Mouse (Mus musculus) v-Abl transformed pro-B cells (cell line): Measurements from ENCODE around the gene Tsc22d4.

Experiments
- in situ Hi-C, 2 experiments: fragments of 400-800 bp; cut with MboI; formaldehyde crosslinking; loops; one replicate each; pipeline ENCODE4 v1.15.1; 2025; ENCODE audit not compliant: unreplicated experiment in 2 of 2

The Tsc22d4 gene

GRCm38 (mm10) chr5:137759971-137760412 lies 14.5 kb downstream of the Tsc22d4 start:
- in situ Hi-C loops: loop anchor here (5.0 to 10.0 kb wide), 7 partner anchors 108 to 635 kb away; partner anchors contain the start of genes Gigyf1 (in 1 of the 2), Pop7 (in 1 of the 2) and Slc12a9 (in 1 of the 2)

GRCm38 (mm10) chr5:137764609-137765340 lies 19.2 kb downstream of the Tsc22d4 start:
- in situ Hi-C loops: loop anchor here (5.0 to 10.0 kb wide), 7 partner anchors 112 to 640 kb away; partner anchors contain the start of genes Gigyf1 (in 1 of the 2), Pop7 (in 1 of the 2) and Slc12a9 (in 1 of the 2)

- in situ Hi-C loops: loop anchor here in 1 of 2 experiments (10.0 kb wide), 3 partner anchors 281 to 641 kb away; partner anchors contain the start of gene Slc12a9
These were observed 20.7 kb downstream of the Tsc22d4 start for GRCm38 (mm10) chr5:137766270-137766669.

GRCm38 (mm10) chr5:137768475-137768874 lies 22.9 kb downstream of the Tsc22d4 start:
- in situ Hi-C loops: loop anchor here in 1 of 2 experiments (10.0 kb wide), 3 partner anchors 284 to 644 kb away; partner anchors contain the start of gene Slc12a9

GRCm38 (mm10) chr5:137770709-137771108 lies 25.2 kb downstream of the Tsc22d4 start:
- in situ Hi-C loops: loop anchor here in 1 of 2 experiments (10.0 kb wide), 1 partner anchor 656 kb away; the partner anchor contains the start of gene Trim56

- in situ Hi-C loops: loop anchor here in 1 of 2 experiments (10.0 kb wide), 1 partner anchor 658 kb away; the partner anchor contains the start of gene Trim56
These were observed 27.2 kb downstream of the Tsc22d4 start for GRCm38 (mm10) chr5:137772755-137773154.

GRCm38 (mm10) chr5:137775587-137776290 lies 30.2 kb downstream of the Tsc22d4 start:
- in situ Hi-C loops: loop anchor here in 1 of 2 experiments (10.0 kb wide), 1 partner anchor 661 kb away; the partner anchor contains the start of gene Trim56

GRCm38 (mm10) chr5:137776408-137776918 lies 30.9 kb downstream of the Tsc22d4 start:
- in situ Hi-C loops: loop anchor here in 1 of 2 experiments (10.0 kb wide), 1 partner anchor 662 kb away; the partner anchor contains the start of gene Trim56

GRCm38 (mm10) chr5:137777267-137777845 lies 31.8 kb downstream of the Tsc22d4 start:
- in situ Hi-C loops: loop anchor here in 1 of 2 experiments (10.0 kb wide), 1 partner anchor 663 kb away; the partner anchor contains the start of gene Trim56

- in situ Hi-C loops: loop anchor here in 1 of 2 experiments (10.0 kb wide), 1 partner anchor 664 kb away; the partner anchor contains the start of gene Trim56
These were observed 33.1 kb downstream of the Tsc22d4 start, which contains the start of gene Ppp1r35 for GRCm38 (mm10) chr5:137778635-137779034. Ppp1r35 (plus strand) TSS chr5:137778849.

GRCm38 (mm10) chr5:137779053-137779933 lies 33.8 kb downstream of the Tsc22d4 start:
- in situ Hi-C loops: loop anchor here in 1 of 2 experiments (10.0 kb wide), 1 partner anchor 664 kb away; the partner anchor contains the start of gene Trim56

- in situ Hi-C loops: loop anchor here (10.0 kb wide), 2 partner anchors 383 to 467 kb away; partner anchors contain the start of genes Cops6 (in 1 of the 2) and Trip6 (in 1 of the 2)
These were observed 36.1 kb downstream of the Tsc22d4 start for GRCm38 (mm10) chr5:137781661-137782060.

GRCm38 (mm10) chr5:137782776-137783522 lies 37.4 kb downstream of the Tsc22d4 start:
- in situ Hi-C loops: loop anchor here (10.0 kb wide), 2 partner anchors 382 to 468 kb away; partner anchors contain the start of genes Cops6 (in 1 of the 2) and Trip6 (in 1 of the 2)

- in situ Hi-C loops: loop anchor here (10.0 kb wide), 2 partner anchors 381 to 469 kb away; partner anchors contain the start of genes Cops6 (in 1 of the 2) and Trip6 (in 1 of the 2)
These were observed 38.5 kb downstream of the Tsc22d4 start for GRCm38 (mm10) chr5:137783901-137784540.

- in situ Hi-C loops: loop anchor here (10.0 kb wide), 2 partner anchors 380 to 470 kb away; partner anchors contain the start of genes Cops6 (in 1 of the 2) and Trip6 (in 1 of the 2)
These were observed 39.0 kb downstream of the Tsc22d4 start for GRCm38 (mm10) chr5:137784546-137784945.

- in situ Hi-C loops: loop anchor here (10.0 kb wide), 2 partner anchors 379 to 471 kb away; partner anchors contain the start of genes Cops6 (in 1 of the 2) and Trip6 (in 1 of the 2)
These were observed 39.9 kb downstream of the Tsc22d4 start for GRCm38 (mm10) chr5:137785164-137786031.
